Mouse (Mus musculus) gastrocnemius, adult 2 months (tissue): Measurements from ENCODE around the gene Etv6. TPM values are rescaled to one million over a fixed set of nuclear protein-coding genes. Genes with fewer than 3 reads are reported as not detected.

Source experiments
- DNase-seq: peaks from one replicate; pipeline ENCODE4 v3.0.0; 2022
- H3K27ac ChIP-seq: fragments of 200-600 bp; 2 replicates; pipeline ENCODE4 v1.8.1; 2022; ENCODE audit warnings: mild to moderate bottlenecking
- H3K4me3 ChIP-seq: fragments of 200-600 bp; 2 replicates; pipeline ENCODE4 v1.8.1; 2022; ENCODE audit warnings: mild to moderate bottlenecking, moderate library complexity
- CTCF ChIP-seq: fragments of 200-600 bp; IDR thresholded peaks from 2 replicates; pipeline ENCODE4 v1.8.1; 2022; ENCODE audit warnings: antibody characterized with exemption, mild to moderate bottlenecking, moderate library complexity
- intact Hi-C: fragments of 180-260 bp; cut with DNase I; formaldehyde crosslinking; loops from one replicate; pipeline ENCODE4 v1.15.1; 2025
- total RNA-seq, 2 experiments: library from RNA; stranded (reverse); gene quantifications; 2 replicates each; pipeline ENCODE4 v1.2.3; 2021

Etv6 gene
- total RNA-seq, 2 experiments from 2014 or later, result 6.7 to 10.8 TPM

GRCm38 (mm10) chr6:134293615-134294508 is 258.4 kb downstream of the Etv6 start:
- intact Hi-C loops, result no loop called here
- Histone ChIP-seq H3K4me3 (no peak overlapping the region), H3K27ac (no peak overlapping the region)
- no peak for DNase-seq
- TF ChIP-seq CTCF, result no peak

- no peak for DNase-seq
- peak; percentile 36; the same call in 1 of the 2 replicates for TF ChIP-seq CTCF
- intact Hi-C loops, result no loop called here
- Histone ChIP-seq H3K4me3 (no peak overlapping the region), H3K27ac (no peak overlapping the region)
These were observed 262.6 kb downstream of the Etv6 start for GRCm38 (mm10) chr6:134297884-134298619.

GRCm38 (mm10) chr6:134301951-134302350 is 266.5 kb downstream of the Etv6 start:
- no peak overlapping the region for H3K27ac ChIP-seq
- intact Hi-C loops, result no loop called here
- H3K4me3 ChIP-seq, result no peak overlapping the region
- DNase-seq, result no peak
- no peak for TF ChIP-seq CTCF

DNA sequence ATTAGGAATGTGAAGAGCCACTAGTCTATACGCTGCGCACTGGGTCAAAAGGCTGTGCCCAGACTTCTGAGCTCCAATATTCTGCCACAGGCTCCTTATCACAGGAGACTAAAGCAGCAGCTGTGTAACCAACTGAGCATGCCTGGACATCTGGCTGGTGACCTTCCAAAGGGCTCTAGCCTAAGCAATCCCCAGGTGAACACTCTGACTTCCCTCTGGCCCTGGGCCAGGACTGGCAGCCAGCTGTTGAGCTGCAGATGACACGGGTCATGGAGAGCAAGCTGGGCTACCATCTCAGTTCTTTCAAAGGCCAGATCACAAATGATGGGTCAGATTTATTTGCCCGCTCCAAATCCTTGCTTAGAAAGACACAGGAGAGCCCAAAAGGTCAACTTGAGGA is 275.8 kb downstream of the Etv6 start:
- intact Hi-C loops, result no loop called here
- no peak for DNase-seq
- no peak for TF ChIP-seq CTCF

GRCm38 (mm10) chr6:134312571-134312970 is 277.1 kb downstream of the Etv6 start:
- intact Hi-C loops, result no loop called here
- DNase-seq, result no peak
- Histone ChIP-seq H3K4me3 (no peak overlapping the region), H3K27ac (no peak overlapping the region)
- no peak for TF ChIP-seq CTCF

More for the DNA sequence above, 275.8 kb downstream of the Etv6 start:
- H3K4me3 ChIP-seq, result no peak overlapping the region
- H3K27ac ChIP-seq, result no peak overlapping the region

DNA sequence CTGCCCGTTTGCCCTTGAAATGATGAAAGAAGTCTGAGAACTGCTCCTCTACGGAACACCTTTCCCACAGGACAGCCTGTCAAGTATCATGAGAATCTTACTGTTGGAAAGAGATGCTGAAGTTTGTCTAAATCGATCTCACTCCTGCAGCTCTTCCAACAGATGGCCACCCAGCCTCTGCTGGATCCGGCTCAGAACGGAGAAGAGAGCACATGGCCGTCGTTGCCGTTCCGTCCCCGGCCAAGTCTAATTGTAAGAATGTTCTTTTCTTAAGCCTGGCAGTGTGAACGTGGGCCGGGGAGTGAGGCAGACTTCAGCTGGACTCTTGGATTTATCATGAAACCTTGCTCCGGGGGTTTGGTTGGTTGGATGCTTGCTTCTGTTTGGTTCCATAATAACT is 281.9 kb downstream of the Etv6 start:
- no peak for DNase-seq
- Histone ChIP-seq H3K27ac (no peak overlapping the region), H3K4me3 (peak overlapping the region; percentile 20)
- intact Hi-C loops, result no loop called here
- TF ChIP-seq CTCF, result no peak

Other genes with a start within 250 kb of the Etv6 start
- gene Kap, start 181.9 kb upstream of the Etv6 start, total RNA-seq, result not detected